Mouse (Mus musculus) frontal cortex, postnatal 36 days (tissue): ENCODE measurements around the gene Lrp1.

ENCODE experiments used
- DNase-seq, 2 experiments: peaks; one replicate each; pipeline ENCODE4 v3.0.0; 2022; ENCODE audit warnings: low spot score in 2 of 2

Lrp1 gene

DNA sequence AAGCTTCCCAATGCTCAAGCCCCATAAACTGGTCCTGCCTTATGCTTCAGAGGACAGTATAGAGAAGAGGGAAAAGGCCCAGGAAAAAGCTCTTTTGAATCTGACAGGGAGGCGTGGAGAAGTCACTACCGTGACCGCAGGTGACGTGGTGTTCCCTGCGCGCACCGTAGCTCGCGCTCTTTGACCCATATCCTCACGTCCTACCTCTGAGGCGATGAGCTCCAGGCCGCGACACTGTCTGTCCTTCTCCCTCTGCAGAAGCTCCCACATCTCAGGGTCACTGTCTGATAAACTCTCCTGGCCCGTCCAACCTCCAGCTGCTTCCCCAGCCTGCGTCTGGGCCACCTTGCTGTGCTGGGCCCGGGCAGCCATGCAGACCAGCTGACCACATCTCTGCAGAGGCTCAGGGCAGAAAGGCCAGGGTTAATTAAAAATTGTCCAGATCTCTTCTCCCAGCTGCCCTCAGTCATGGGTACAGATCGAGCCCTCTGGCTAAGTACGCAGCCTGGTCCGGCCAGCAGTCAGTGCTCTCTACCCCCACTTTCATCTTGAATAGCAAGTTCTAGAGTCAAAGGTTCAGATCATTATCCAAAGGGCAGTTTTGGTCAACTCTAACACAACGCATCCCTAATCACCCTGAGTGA is 100.1 kb downstream of the Lrp1 start:
- DNase-seq = no peak

DNA sequence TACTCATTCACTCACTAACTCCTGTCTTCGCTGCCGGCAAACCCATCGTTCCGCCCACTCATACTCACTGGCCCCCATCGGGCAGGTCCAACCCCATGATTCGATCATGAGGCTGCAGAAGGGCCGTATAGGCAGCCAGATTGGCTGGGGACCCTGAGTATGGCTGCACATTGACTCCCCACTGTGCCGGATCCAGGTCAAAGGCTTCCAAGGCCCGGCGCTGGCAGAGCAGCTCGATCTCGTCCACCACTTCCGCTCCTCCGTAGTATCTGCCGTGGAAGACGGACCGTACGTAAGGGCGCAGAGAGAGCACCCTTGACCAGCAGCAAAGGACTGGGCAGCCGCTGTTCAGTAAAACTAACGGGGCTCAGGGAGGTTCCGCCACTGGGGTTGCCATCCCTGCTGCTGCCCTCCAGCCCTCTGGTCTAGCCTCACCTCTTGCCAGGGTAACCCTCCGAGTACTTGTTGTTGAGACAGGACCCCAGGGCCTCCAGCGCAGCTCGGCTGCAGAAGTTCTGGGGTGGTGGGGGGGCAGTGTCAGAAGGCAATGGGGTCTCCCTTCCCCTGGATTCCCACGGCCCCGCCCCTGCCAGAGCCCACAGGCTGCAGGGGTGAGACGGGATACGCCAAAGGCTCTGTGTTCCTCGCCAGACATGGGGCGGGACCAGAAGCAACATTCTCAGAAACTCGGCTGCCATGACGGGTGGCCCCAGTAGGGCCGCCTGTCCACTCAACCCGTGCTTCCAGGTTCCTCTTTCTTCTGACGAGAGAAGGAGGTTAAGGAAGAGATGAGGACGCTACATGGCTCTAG is 100.8 kb downstream of the Lrp1 start:
- DNase-seq = no peak

DNA sequence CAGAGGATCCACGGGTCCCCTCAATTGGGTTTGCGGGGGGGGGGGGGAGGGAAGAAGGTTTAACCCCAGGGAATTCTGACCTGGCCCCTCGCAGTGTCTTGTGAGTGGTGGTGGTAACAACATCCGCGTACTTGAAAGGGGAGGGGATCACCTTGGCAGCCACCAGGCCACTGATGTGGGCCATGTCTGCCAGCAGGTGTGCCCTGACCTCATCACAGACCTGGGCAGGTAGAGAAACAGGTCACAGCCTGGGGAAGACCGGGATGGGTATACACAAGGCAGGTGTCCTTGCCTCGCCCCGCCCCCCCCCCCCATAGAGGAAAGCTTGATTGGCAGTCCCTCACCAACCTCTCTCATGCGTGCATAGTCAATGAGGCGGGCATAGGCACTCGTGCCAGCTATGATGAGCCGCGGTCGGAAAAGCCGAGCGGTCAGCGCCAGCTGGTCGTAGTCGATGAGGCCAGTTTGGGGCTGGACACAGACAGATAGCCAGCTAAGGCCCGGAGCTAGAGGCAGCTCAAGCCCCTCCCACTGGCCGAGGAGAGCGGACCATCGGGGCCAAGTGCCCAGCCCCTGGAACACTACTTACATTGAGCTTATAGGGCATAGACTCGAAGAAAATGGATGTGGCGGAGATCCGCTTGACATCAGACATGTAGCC is 101.8 kb downstream of the Lrp1 start:
- DNase-seq = no peak

DNA sequence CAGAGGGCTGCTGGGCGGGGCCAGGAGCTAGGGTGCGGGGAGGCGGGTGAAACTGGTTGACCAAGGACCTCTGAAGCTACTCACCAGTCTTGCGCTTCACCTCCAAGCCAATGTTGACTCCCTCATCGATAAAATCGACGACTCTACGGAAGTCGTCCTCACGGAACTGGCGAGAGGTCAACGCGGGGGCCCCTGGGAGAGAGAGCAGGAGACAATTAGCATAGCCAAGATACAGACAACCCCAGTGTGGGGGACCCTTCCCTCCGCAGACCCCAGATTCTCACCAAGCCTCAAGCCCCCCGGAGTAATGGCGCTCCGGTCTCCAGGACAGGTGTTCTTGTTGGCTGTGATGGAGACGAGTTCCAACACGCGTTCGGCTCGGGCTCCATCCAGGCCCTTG is 103.0 kb downstream of the Lrp1 start:
- no peak for DNase-seq

DNA sequence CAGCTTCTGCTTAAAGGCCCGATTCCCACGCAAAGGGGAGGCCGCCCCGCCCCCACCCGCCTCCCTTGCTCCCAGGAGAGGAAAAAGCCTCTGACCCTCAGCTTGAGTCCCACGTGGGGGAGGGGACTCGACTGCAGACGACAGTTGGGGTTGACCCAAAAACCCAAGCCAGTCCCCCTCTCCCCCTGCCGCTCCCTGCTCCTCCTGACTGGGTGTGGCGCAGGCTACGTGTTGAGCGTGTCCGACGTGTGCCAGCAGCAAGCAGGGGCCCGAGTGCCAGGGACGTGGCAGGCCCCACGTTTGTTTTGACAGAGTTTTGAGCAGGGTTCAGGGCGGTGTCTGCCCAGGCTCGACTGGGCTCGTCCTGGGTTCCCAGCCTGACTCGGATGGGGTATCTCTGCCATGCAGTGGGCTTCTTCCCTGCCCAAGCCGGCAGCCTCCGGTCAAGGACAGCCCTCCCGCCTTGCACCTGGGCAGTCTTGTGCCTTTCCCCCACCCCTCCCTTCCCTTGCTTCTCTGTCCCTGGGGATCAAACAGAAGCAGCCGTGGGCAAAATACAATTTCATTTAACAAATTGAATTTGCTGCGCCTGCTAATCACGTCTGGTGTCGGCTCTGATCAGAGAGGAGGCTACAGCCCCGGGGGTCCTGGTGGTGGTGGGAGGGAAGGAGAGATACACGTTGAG is 104.2 kb downstream of the Lrp1 start:
- no peak for DNase-seq

DNA sequence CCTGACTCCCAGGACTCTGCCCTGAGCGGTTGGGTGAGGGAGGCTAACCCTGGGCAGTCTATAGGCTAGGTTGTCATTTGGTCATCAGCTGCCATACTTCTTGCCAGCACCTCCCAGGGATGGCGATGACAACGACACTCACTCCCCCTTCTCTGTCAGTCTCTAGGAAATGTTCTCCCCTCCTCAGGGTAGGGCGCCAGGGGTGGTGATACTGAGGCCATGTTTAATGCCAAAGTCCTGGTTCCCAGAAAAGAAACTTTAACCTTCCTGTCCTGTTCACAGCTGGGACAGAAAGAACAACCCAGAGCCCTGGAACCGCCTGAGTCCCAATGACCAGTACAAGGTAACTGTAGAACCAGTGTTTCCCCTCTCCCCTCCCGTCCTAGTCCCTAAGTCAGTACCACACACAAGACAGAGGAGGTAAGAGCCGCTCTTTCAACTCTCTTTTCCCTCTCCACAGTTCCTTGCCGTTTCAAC is 104.9 kb downstream of the Lrp1 start:
- no peak for DNase-seq

DNA sequence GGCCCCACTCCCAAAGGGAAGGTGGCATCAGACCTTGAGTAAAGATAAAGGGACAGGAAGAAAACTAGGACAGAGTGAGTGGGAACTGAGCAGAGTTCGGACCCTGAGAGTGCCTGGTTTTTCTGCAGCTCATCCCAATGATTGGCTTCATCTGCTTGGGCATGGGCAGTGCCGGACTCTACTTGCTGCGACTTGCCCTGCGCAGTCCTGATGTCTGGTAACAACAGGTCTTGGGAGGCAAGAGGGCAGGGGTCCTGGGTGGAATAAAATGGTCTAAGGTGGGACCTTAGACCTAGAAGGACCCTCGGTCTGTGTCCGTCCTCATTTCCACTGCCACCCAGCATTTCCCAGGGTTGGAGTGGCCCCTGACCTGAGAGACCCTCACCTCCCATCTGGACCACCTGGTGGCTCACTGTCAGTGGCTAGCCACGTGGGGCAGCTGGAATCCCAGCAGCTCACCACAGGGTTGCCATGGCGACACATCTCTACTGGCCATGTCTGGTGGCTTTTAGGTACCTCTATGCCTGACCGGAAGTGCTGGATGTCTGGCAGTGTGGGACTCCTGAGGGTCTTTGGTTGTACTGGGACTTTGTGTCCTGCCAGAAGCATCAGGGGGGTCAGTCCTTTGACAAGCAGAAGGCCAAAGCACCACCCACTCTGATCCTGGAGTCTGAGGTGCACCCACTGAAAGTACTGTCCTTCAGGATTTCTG is 105.5 kb downstream of the Lrp1 start:
- DNase-seq = no peak

DNA sequence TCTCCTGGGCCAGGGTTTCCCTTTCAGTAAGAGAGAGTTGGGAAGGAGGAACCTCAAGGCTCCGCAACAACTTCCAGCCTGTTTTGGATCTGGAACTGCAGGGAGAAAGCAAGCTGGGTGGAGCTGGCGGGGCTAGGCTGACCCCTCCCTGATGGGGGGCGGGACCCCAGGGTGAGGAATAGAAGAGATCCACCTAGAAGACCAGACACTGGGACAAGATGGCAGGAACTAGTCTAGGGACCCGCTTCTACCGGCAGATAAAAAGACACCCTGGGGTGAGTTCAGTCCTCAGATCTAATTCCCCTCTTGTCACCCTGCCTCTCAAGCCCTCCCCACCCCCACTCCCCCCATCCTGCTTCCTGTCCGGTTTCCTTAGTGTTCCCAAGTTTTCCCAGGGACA is 106.2 kb downstream of the Lrp1 start, which contains the start of gene Ndufa4l2:
Gene Ndufa4l2, plus strand, starts transcription at position 204 of the 400 bp plus-strand sequence.
- no peak for DNase-seq

DNA sequence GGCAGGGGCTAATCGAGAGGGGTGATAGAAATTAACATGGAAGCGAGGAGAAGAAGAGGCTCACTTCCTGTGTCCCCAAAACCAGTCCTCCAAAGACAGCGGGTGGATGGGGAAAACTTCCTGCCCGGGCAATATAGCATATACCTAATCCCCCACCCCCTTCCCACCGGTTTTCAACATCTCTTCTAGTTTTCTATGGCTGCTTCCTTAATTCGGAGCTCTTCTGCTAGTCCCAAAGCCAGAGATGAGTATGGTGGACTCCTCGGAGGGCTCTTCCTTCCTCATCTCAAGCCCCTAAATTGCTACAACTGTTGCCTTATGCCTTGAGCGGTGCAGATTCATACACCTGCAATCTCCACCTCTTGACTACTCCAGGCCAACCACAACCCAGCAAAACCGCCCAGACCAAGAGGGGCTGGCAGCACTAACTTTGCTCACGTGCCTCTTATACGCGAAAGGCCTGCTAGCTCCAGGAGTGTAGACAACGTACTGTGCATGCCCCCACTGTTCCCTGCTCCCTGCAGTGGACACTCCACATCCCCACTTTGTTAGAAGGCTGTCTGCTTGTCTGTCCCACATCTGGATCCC is 106.7 kb downstream of the Lrp1 start:
- DNase-seq = no peak

DNA sequence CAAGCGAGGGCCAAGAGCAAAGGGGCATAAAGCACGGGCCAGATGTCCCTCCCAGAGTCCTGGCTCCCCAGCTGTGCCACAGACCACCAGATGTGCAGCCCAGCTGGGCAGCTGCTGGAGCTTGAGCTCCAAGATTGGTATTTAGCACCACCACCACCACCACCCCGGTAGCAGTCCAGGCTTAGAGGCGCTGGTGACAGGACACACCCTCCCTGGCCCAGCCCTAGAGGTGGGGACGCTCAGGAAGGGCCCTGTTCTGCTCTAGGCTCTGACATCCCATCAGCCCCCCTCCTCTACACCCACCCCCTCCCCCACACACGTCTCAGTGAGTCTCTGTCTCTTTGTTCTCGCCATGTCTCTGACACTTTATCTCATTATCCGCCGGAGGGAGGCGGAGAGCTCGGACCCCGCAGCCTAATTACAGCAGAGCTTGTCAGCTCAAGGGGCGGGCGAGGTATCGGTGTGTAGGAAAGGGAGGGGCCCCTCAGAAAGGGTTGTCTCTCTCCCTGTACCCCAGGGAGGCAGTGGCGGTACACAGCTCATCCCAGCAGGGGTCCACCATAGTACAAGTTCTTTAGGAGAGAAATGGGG is 107.4 kb downstream of the Lrp1 start:
- no peak for DNase-seq

DNA sequence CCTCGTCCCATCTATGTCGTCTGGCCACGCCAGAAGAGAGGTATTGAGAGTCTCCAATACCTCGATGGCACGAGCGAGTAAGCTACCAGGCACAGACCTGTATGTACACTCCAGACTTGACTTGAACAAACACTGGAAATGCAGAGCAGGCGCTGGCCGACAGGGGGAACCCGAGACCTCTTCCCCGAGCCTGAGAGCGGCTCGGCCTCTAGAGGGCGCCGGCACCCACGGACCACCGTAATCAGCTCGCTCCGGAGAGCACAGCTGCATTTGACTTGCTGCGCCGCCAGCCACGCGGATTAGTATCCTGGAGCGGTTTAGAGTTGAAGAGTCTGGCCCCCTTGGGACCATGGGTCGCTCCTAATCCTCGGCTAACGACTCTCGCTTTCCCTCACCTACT is 108.1 kb downstream of the Lrp1 start:
- DNase-seq = peak; percentile 97 to 98

DNA sequence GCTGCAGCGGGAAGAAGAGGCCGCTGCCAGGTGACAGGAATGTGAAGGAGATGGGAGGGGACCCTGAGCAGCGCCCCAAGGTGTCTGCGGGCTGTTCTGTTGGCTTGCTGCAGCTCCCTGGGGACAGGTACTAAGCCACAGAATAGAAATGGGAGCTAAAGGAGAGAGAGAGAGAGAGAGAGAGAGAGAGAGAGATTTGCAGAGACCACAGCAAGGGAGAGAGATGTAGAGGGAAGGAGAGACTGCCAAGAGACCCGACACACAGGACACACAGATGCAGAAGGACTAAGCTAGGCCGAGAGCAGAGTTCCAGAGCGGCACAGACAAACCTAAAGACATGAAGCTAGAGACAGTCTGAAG is 108.7 kb downstream of the Lrp1 start:
- no peak for DNase-seq

DNA sequence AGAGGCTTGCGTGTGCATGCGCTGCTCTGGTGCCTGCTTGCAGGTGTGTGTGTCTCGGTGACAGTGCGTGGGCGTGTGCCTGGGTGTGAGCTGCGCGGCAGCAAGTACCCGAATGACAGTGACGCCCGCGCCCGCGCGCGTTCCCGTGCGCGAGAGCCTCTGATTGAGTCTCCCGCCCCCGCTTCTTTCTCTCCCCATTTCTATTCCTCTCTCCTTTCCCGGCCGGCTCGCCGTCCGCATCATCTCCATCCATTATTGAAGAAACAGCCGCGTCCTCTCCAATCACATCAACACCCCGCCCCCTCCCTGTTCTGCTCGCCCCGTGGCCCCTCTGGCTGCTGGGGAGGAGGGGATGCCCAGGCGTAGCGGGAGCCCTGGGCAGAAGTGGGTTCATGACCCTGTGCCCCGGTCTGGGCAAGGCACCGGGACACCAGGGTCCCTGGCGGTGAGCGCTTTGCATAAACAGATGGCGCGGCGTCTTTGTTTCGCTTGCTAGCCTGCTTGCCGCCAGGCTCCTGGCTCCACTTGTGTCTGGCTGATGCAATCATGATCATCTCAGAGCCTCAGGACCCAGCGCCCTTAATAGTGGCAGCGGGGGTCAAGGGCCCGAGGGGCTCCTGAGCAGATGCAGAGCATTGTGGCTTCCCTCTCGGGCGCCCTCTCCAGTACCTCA is 109.2 kb downstream of the Lrp1 start:
- DNase-seq = peak; percentile 83 to 91

DNA sequence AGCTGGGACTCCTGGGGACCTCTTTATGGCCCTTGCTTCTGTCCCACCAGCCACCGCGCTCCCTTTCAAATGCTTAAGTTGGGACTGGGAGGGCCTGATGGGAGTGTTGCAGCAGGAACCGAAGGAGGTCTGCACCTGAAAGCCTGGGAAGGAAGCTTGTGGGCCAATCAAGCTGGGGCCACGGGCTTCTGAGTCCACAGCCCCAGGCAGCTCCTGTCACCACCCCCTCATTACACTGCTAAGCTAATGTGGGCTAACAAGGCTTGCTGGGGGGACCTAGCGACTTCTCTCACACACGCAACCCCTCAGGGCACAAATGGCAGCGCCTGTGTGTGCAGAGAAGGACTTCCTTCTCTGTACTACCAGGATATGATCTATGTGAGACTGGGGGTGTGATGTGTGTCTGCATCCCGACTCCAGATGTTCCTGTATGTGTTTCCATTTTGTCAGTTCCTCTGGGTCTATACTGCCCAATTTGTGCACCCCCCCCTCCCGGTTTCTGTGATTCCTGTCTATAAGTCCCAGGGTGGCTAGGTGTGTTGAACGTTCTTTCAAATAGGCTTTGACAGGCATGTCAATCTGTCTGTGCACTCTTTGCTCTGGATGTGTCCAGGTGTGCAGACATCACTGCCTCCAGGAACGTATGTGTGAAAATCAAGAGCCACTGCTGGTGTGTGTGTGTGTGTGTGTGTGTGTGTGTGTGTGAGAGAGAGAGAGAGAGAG is 109.9 kb downstream of the Lrp1 start:
- DNase-seq = no peak

DNA sequence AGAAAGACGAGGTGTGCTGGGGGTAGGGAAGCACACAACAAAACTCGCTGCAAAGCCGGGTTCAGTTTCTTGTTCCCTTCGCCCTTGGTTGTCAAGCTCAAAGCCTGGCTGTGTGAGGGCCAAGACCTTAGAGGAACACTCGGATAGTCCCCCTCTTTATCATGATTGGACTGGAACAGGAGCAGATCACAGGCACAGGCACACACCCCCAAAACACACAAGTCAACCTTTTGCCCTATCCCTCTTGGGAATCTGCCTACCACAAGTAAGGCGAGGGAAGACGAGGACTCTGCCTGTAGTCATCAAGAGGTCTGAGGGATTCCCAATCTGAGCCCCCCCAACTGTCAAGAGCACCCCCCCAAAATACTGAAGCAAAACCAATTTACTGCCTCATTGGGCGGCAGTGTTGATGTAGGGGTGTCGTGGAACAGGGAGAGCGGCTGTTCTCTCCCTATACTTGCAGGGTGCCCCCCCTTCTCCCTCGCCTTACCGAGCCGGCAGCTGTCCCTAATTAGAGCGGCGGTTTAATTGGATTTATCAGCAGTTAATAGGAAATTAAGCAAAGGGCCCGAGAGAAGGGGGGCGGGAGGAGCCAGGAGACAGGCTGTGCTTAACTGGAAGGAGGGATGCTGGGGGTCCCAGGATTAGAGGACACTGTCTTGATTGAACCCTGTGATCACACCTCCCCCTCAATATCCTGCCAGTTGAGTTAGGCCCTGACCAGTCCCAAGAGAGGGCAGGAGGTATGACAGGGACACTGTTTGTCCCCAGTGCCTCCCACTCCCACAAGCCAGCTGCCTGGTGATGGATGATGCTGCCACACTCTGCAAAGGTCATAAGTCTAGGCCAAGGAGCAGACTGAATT is 110.9 kb downstream of the Lrp1 start:
- DNase-seq = no peak

DNA sequence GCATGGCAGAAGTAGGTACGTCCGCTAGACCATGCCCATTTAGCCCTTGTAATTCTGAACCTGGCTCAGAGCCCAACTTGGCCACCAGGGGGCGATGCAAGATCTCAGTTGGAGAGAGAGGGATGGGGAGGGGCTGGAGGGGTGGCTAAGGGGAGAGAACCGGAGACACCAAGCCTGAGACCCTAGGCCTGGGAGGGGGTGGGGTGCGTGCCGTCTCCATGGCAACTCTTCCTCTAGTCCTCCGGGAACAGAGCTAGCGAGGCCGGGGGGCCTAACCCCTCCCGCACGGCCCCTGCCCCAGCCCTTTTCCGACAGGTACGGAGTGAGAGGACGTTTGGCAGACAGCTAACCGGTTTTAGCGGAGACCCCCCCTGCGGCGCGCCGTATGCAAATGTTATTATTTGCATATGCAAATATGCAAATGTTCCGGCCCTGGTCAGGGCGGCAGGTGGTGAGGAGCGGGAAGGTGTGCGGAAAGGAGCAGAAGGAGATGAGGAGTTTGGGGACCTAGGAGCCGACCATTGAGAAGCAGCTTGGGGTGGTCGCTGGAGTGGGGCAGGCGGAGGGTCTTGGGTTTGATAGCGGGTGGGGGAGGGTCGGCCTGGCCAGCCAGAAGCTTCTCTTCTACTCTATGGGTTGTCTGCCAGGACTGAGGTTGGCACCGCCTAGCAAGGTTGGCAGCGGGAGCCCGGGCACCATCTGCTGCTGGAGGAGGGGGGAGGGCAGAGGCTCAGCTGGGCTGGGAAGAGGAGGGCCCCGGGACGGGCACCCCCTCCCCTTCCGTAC is 111.7 kb downstream of the Lrp1 start:
- DNase-seq = peak; percentile 79 to 84

DNA sequence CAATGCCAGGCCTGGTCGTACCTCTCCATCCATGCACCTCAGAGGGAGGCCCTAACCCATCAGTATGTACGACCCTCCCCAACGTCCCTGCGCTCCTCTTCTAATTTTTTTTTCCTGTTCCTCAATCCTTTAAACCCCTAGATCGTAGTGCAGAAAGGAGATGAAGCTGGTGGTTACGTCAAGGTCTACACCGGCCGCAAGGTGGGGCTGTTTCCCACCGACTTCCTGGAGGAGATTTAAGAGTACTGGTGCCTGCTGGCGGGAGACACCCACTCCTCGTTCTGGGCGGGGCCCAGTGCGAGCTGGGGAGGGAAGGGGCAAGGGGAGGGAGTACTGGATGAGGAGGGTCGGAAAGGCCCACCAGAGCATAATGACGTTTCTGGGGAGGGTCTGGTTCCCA is 112.7 kb downstream of the Lrp1 start:
- peak; percentile 71 to 78 for DNase-seq
